Mouse (Mus musculus): Measurements from ENCODE around the gene Dph2. TPM values are rescaled to one million over a fixed set of nuclear protein-coding genes. Genes with fewer than 3 reads are reported as not detected.

The Dph2 gene
- polyA plus RNA-seq, 2 experiments, result 17.0 to 18.4 TPM

DNA sequence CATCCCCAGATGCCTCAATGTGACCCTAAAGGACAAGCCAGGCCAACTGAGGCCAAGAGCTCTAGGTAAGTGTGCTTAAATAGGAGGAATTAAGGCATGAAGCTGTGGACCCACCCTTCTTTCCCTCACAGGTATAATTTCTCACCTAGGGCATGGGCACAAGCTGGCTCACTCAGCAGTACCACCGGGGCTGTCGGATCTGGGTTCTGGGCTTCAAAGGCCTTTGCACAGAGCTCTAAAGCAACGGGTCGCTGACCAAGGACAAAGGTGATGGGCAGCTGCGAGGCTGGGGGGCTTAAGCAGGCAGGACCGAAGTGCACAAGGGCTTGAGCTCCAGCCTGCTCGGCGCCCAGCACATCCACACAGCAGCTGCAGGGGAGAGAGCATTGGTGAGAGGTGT is 1.1 kb downstream of the Dph2 start:
- no peak overlapping the region for H3K9ac ChIP-seq (ENCODE audit: low read depth, low read length, severe bottlenecking)
- no peak overlapping the region for H3K27ac ChIP-seq (replicated peaks; ENCODE audit: low read depth, low read length)
- peaks cover 13% of the 10 kb centered on the region for H3K4me1 ChIP-seq (ENCODE audit: control insufficient read depth, insufficient read depth, low read length)
- H3K36me3 ChIP-seq (ENCODE audit: control insufficient read depth, insufficient read depth, low read length), result peaks cover 30% of the 10 kb centered on the region
- no peaks in the 10 kb centered on the region for H3K9me3 ChIP-seq (ENCODE audit: control insufficient read depth, low read length)
- H3K4me2 ChIP-seq (replicated peaks; ENCODE audit: low read depth, low read length, severe bottlenecking), result peak overlapping the region; percentile 64; the same call in 1 of the 2 replicates
- DNase-seq (ENCODE audit: low spot score), result no peak
- no peaks in the 10 kb centered on the region for H3K27me3 ChIP-seq (ENCODE audit: control insufficient read depth, insufficient read depth, low read length)
- ATAC-seq (ENCODE audit: low FRiP score, low read depth), result no peak
- TF ChIP-seq POLR2A (IDR thresholded peaks at IDR 0.05; ENCODE audit: borderline replicate concordance, extremely low read depth, insufficient read depth, insufficient read length), result no peak
- 85% methylated on average over 8 of the region's 8 CpGs for WGBS
- H3K4me3 ChIP-seq (replicated peaks; ENCODE audit: low read length), result peak overlapping the region; percentile 56; the same call in 1 of the 2 replicates

DNA sequence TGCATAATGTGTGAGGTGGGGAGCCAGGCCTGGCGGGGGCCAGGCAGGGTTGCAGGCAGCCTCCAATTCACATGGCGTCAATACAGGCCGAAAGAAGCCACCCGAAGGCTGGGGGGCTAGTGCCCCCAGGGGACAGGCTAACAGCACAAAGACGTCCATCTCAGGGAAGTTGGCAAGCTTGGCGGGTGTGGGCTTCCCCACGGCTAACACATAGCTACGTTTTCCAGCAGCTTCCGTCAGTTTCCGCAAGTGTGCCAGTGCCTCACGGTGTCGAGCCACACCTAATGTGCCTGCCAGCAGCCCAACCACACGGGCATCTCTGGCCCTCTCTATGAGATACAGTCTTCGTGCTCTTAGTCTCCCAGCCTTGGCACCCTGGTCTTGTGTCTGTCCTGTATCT is 1.8 kb downstream of the Dph2 start:
- WGBS, result 89% methylated on average over 14 of the region's 14 CpGs
- H3K9me3 ChIP-seq (ENCODE audit: control insufficient read depth, low read length), result no peaks in the 10 kb centered on the region
- ATAC-seq (ENCODE audit: low FRiP score, low read depth) (no peak), DNase-seq (ENCODE audit: low spot score) (no peak)
- H3K9ac ChIP-seq (ENCODE audit: low read depth, low read length, severe bottlenecking), result no peak overlapping the region
- no peak overlapping the region for H3K4me2 ChIP-seq (replicated peaks; ENCODE audit: low read depth, low read length, severe bottlenecking)
- no peak overlapping the region for H3K4me3 ChIP-seq (replicated peaks; ENCODE audit: low read length)
- H3K27me3 ChIP-seq (ENCODE audit: control insufficient read depth, insufficient read depth, low read length), result no peaks in the 10 kb centered on the region
- TF ChIP-seq POLR2A (IDR thresholded peaks at IDR 0.05; ENCODE audit: borderline replicate concordance, extremely low read depth, insufficient read depth, insufficient read length), result no peak
- no peak overlapping the region for H3K27ac ChIP-seq (replicated peaks; ENCODE audit: low read depth, low read length)
- H3K4me1 ChIP-seq (ENCODE audit: control insufficient read depth, insufficient read depth, low read length), result peaks cover 13% of the 10 kb centered on the region
- peaks cover 32% of the 10 kb centered on the region for H3K36me3 ChIP-seq (ENCODE audit: control insufficient read depth, insufficient read depth, low read length)

DNA sequence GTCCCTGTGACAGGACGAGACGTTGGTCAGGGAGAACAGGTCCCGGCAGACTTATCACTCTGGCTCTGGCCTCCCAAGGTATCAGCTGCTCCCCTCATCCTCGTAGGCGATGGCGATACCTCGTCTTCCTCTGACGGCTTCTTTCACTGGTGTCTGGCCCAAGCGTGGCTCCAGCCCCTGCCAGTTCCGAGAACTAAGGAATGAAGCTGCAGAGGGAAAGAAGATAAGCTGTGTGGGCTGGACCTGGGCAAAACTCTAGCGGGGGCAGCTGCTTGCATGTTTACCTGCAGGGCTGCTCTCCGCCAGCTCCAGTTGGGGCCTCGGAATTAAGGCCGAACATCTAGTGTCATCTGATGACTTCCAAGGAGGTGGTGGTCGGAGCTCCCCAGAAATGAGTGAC is 2.4 kb downstream of the Dph2 start:
- H3K4me3 ChIP-seq (replicated peaks; ENCODE audit: low read length), result no peak overlapping the region
- 92% methylated on average over 15 of the region's 15 CpGs for WGBS
- no peak for DNase-seq (ENCODE audit: low spot score)
- no peak overlapping the region for H3K4me2 ChIP-seq (replicated peaks; ENCODE audit: low read depth, low read length, severe bottlenecking)
- H3K9me3 ChIP-seq (ENCODE audit: control insufficient read depth, low read length), result no peaks in the 10 kb centered on the region
- ATAC-seq (ENCODE audit: low FRiP score, low read depth), result no peak
- peaks cover 13% of the 10 kb centered on the region for H3K4me1 ChIP-seq (ENCODE audit: control insufficient read depth, insufficient read depth, low read length)
- TF ChIP-seq POLR2A (IDR thresholded peaks at IDR 0.05; ENCODE audit: borderline replicate concordance, extremely low read depth, insufficient read depth, insufficient read length), result no peak
- H3K9ac ChIP-seq (ENCODE audit: low read depth, low read length, severe bottlenecking), result no peak overlapping the region
- no peak overlapping the region for H3K27ac ChIP-seq (replicated peaks; ENCODE audit: low read depth, low read length)
- peaks cover 34% of the 10 kb centered on the region for H3K36me3 ChIP-seq (ENCODE audit: control insufficient read depth, insufficient read depth, low read length)
- no peaks in the 10 kb centered on the region for H3K27me3 ChIP-seq (ENCODE audit: control insufficient read depth, insufficient read depth, low read length)

DNA sequence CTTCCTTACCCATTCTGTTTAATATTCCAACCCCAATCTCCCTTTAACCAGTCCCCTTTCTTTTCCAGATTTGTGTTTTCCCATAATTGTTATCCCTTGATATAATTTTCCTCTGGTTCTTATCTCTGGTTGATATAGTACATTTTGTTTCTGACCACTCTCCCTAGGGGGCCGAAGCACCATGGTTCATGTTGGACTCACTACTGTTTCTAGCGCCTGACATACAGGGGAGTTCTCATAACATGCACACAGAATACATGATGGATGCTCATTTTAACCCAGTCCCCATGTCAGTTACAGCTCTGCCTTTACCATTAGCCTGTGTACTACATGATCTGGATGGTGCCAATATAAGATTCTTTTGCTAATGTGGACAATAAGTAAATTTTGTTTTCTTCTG is 3.9 kb downstream of the Dph2 start:
- Histone ChIP-seq H3K27ac (replicated peaks; ENCODE audit: low read depth, low read length) (no peak overlapping the region), H3K9ac (ENCODE audit: low read depth, low read length, severe bottlenecking) (no peak overlapping the region), H3K36me3 (ENCODE audit: control insufficient read depth, insufficient read depth, low read length) (peaks cover 33% of the 10 kb centered on the region), H3K4me1 (ENCODE audit: control insufficient read depth, insufficient read depth, low read length) (peaks cover 13% of the 10 kb centered on the region), H3K27me3 (ENCODE audit: control insufficient read depth, insufficient read depth, low read length) (no peaks in the 10 kb centered on the region), H3K4me2 (replicated peaks; ENCODE audit: low read depth, low read length, severe bottlenecking) (no peak overlapping the region), H3K4me3 (replicated peaks; ENCODE audit: low read length) (no peak overlapping the region), H3K9me3 (ENCODE audit: control insufficient read depth, low read length) (no peaks in the 10 kb centered on the region)
- WGBS, result 78% methylated on average over 2 of the region's 2 CpGs
- DNase-seq (ENCODE audit: low spot score) (no peak), ATAC-seq (ENCODE audit: low FRiP score, low read depth) (no peak)
- no peak for TF ChIP-seq POLR2A (IDR thresholded peaks at IDR 0.05; ENCODE audit: borderline replicate concordance, extremely low read depth, insufficient read depth, insufficient read length)

DNA sequence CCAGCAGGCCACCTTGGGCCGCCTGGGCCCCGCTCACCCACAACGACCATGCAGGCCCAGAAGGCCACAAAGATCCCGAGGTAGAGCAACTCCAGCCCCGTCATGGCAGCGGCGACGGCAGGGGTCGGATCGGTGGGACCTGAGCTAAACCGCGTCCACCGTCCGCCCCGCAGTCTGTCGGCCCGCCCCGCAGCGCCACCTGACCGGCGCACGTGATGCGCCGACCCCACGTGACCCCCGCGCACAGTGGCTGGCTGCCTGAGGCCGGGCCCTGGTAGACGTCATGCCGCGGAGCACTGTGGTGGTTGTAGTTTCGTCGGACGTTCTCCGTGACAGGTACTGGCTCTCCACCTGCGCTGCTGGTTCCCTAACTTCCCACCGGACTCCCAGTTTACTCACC is 4.7 kb downstream of the Dph2 start, which contains the start of gene Atp6v0b:
Atp6v0b (minus strand) TSS at position 201 of the 400 bp plus-strand sequence.
- Histone ChIP-seq H3K36me3 (ENCODE audit: control insufficient read depth, insufficient read depth, low read length) (peaks cover 33% of the 10 kb centered on the region), H3K4me3 (replicated peaks; ENCODE audit: low read length) (peak within 1 kb of the TSS; percentile 94), H3K9ac (ENCODE audit: low read depth, low read length, severe bottlenecking) (peak within 1 kb of the TSS; percentile 67), H3K4me2 (replicated peaks; ENCODE audit: low read depth, low read length, severe bottlenecking) (peak within 1 kb of the TSS; percentile 93), H3K9me3 (ENCODE audit: control insufficient read depth, low read length) (no peaks in the 10 kb centered on the region), H3K27me3 (ENCODE audit: control insufficient read depth, insufficient read depth, low read length) (no peaks in the 10 kb centered on the region), H3K4me1 (ENCODE audit: control insufficient read depth, insufficient read depth, low read length) (peaks cover 19% of the 10 kb centered on the region), H3K27ac (replicated peaks; ENCODE audit: low read depth, low read length) (no peak within 1 kb of the TSS)
- 0 out of 2 replicates have a peak, but pooled peaks have one; percentile 17 for TF ChIP-seq POLR2A (IDR thresholded peaks at IDR 0.05; ENCODE audit: borderline replicate concordance, extremely low read depth, insufficient read depth, insufficient read length)
- DNase-seq (ENCODE audit: low spot score) (peak; percentile 89), ATAC-seq (ENCODE audit: low FRiP score, low read depth) (peak; percentile 91)
- 1% methylated on average over 35 of the region's 37 CpGs for WGBS

DNA sequence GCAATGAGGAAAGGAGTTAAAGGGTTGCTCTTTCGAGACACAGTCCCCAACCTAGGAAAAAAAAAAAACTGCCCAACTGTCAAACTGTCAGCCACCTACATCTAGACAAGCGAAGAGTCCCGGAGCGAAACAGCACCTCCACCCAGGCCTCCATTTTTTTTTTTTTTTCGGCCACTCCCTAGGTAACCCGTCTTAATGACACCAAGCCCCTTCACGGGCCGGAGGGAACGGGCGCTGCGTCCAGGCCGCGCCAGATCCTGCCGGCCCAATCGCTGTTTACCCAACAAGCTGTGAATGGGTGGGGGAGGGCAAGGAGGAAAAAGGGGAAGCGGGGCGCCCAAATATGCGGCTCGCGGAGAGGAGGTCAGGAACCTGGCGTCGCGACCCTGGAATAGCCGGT is 5.2 kb downstream of the Dph2 start:
- Histone ChIP-seq H3K27ac (replicated peaks; ENCODE audit: low read depth, low read length) (no peak overlapping the region), H3K36me3 (ENCODE audit: control insufficient read depth, insufficient read depth, low read length) (peaks cover 33% of the 10 kb centered on the region), H3K4me1 (ENCODE audit: control insufficient read depth, insufficient read depth, low read length) (peaks cover 20% of the 10 kb centered on the region), H3K4me2 (replicated peaks; ENCODE audit: low read depth, low read length, severe bottlenecking) (peak overlapping the region; percentile 93), H3K9me3 (ENCODE audit: control insufficient read depth, low read length) (no peaks in the 10 kb centered on the region), H3K4me3 (replicated peaks; ENCODE audit: low read length) (peak overlapping the region; percentile 94), H3K9ac (ENCODE audit: low read depth, low read length, severe bottlenecking) (peak overlapping the region; percentile 67), H3K27me3 (ENCODE audit: control insufficient read depth, insufficient read depth, low read length) (no peaks in the 10 kb centered on the region)
- WGBS, result 3% methylated on average over 24 of the region's 24 CpGs
- DNase-seq (ENCODE audit: low spot score) (no peak), ATAC-seq (ENCODE audit: low FRiP score, low read depth) (no peak)
- no peak for TF ChIP-seq POLR2A (IDR thresholded peaks at IDR 0.05; ENCODE audit: borderline replicate concordance, extremely low read depth, insufficient read depth, insufficient read length)
